Mouse (Mus musculus) neural tube, embryonic 11.5 days (tissue): Measurements from ENCODE around the gene Fgd2. TPM values are rescaled to one million over a fixed set of nuclear protein-coding genes. Genes with fewer than 3 reads are reported as not detected.

Experiments used
- ATAC-seq: fragments of 200-750 bp; cut with Nextera tagmentation; 2 replicates; pipeline ENCODE4 v1.8.0; 2017; ENCODE audit warnings: moderate number of reproducible peaks, mild to moderate bottlenecking, moderate TSS enrichment, moderate library complexity; ENCODE audit not compliant: insufficient read depth, low FRiP score, low TSS enrichment
- DNase-seq: peaks from one replicate; pipeline ENCODE4 v3.0.0-alpha.2; 2015; ENCODE audit warnings: low spot score
- H3K27ac ChIP-seq: fragments of 300-500 bp; sonication (generic); 2 replicates; pipeline ENCODE4 v1.5.1; 2014; ENCODE audit warnings: low read depth, mild to moderate bottlenecking, low read length
- H3K27me3 ChIP-seq: fragments of 300-500 bp; sonication (generic); 2 replicates; pipeline ENCODE4 v1.6.1; 2014; ENCODE audit warnings: mild to moderate bottlenecking, low read length, mixed read lengths; ENCODE audit not compliant: control insufficient read depth, insufficient read depth
- H3K36me3 ChIP-seq: fragments of 300-500 bp; sonication (generic); 2 replicates; pipeline ENCODE4 v1.6.1; 2014; ENCODE audit warnings: mild to moderate bottlenecking, low read length, moderate library complexity, mixed read lengths; ENCODE audit not compliant: control insufficient read depth, insufficient read depth
- H3K4me1 ChIP-seq: fragments of 300-500 bp; sonication (generic); 2 replicates; pipeline ENCODE4 v1.6.1; 2014; ENCODE audit warnings: low read length, mixed read lengths; ENCODE audit not compliant: control insufficient read depth, insufficient read depth
- H3K4me2 ChIP-seq: fragments of 300-500 bp; sonication (generic); 2 replicates; pipeline ENCODE4 v1.6.1; 2014; ENCODE audit warnings: low read depth, mild to moderate bottlenecking, moderate library complexity
- H3K4me3 ChIP-seq: fragments of 300-500 bp; sonication (generic); 2 replicates; pipeline ENCODE4 v1.5.1; 2014; ENCODE audit warnings: low read depth, low read length
- H3K9ac ChIP-seq: fragments of 300-500 bp; sonication (generic); 2 replicates; pipeline ENCODE4 v1.6.1; 2014; ENCODE audit warnings: mild to moderate bottlenecking, low read length
- H3K9me3 ChIP-seq: fragments of 300-500 bp; sonication (generic); 2 replicates; pipeline ENCODE4 v1.6.1; 2016; ENCODE audit warnings: low read length; ENCODE audit not compliant: control insufficient read depth
- WGBS: fragments of 180-500 bp; shearing (Covaris S2); extraction: QIAGEN DNeasy Blood & Tissue Kit; methylation state at CpG from one replicate; pipeline ENCODE4 v1.1.7; 2014; 5-methylcytosine and 5-hydroxymethylcytosine counted together
- polyA plus RNA-seq: library from polyadenylated mRNA; unstranded; fragments of >200 nt; fragmentation: Nextera tagmentation; extraction: Ambion mirVana; gene quantifications from 2 replicates; pipeline ENCODE4 v1.2.1, GENCODE M21; 2014

Gene Fgd2
- polyA plus RNA-seq, 1 experiment from 2014 or later = 2.8 TPM

GRCm38 (mm10) chr17:29419976-29420739, 59.4 kb downstream of the Fgd2 start:
- no peaks in the 10 kb centered on the region for H3K36me3 ChIP-seq
- no peak overlapping the region for H3K9ac ChIP-seq
- 82% methylated on average over 12 of the region's 12 CpGs for WGBS
- H3K4me3 ChIP-seq = no peak overlapping the region
- no peak for DNase-seq
- no peaks in the 10 kb centered on the region for H3K9me3 ChIP-seq
- ATAC-seq = no peak
- no peak overlapping the region for H3K27ac ChIP-seq
- H3K4me2 ChIP-seq = no peak overlapping the region
- no peaks in the 10 kb centered on the region for H3K27me3 ChIP-seq
- peaks cover 4% of the 10 kb centered on the region; the same call in 1 of the 2 replicates for H3K4me1 ChIP-seq

GRCm38 (mm10) chr17:29421319-29421718, 60.6 kb downstream of the Fgd2 start:
- ATAC-seq = no peak
- Histone ChIP-seq H3K4me2 (no peak overlapping the region), H3K27ac (no peak overlapping the region), H3K4me1 (peaks cover under 1% of the 10 kb centered on the region; the same call in 1 of the 2 replicates), H3K4me3 (no peak overlapping the region), H3K27me3 (no peaks in the 10 kb centered on the region), H3K9me3 (no peaks in the 10 kb centered on the region), H3K9ac (no peak overlapping the region), H3K36me3 (no peaks in the 10 kb centered on the region)
- 83% methylated on average over 3 of the region's 3 CpGs for WGBS
- no peak for DNase-seq

GRCm38 (mm10) chr17:29422337-29422736, 61.6 kb downstream of the Fgd2 start:
- Histone ChIP-seq H3K27ac (no peak overlapping the region), H3K4me1 (no peaks in the 10 kb centered on the region), H3K4me2 (no peak overlapping the region), H3K36me3 (no peaks in the 10 kb centered on the region), H3K27me3 (no peaks in the 10 kb centered on the region), H3K4me3 (no peak overlapping the region), H3K9me3 (no peaks in the 10 kb centered on the region), H3K9ac (no peak overlapping the region)
- no peak for ATAC-seq
- no peak for DNase-seq
- WGBS = 92% methylated on average over 6 of the region's 6 CpGs

- ATAC-seq (no peak), DNase-seq (no peak)
- H3K27ac ChIP-seq = no peak overlapping the region
- no peak overlapping the region for H3K4me2 ChIP-seq
- 84% methylated on average over 8 of the region's 8 CpGs for WGBS
- no peak overlapping the region for H3K4me3 ChIP-seq
- H3K9ac ChIP-seq = no peak overlapping the region
- H3K27me3 ChIP-seq = no peaks in the 10 kb centered on the region
- H3K4me1 ChIP-seq = no peaks in the 10 kb centered on the region
- H3K36me3 ChIP-seq = no peaks in the 10 kb centered on the region
- H3K9me3 ChIP-seq = no peaks in the 10 kb centered on the region
These were observed 62.3 kb downstream of the Fgd2 start for GRCm38 (mm10) chr17:29422912-29423504.

GRCm38 (mm10) chr17:29423991-29424390, 63.3 kb downstream of the Fgd2 start:
- Histone ChIP-seq H3K9me3 (no peaks in the 10 kb centered on the region), H3K4me3 (no peak overlapping the region), H3K4me2 (no peak overlapping the region), H3K27ac (no peak overlapping the region), H3K4me1 (no peaks in the 10 kb centered on the region), H3K9ac (no peak overlapping the region), H3K36me3 (no peaks in the 10 kb centered on the region), H3K27me3 (no peaks in the 10 kb centered on the region)
- no peak for ATAC-seq
- WGBS = 91% methylated on average over 2 of the region's 2 CpGs
- no peak for DNase-seq

GRCm38 (mm10) chr17:29425345-29425744, 64.6 kb downstream of the Fgd2 start:
- WGBS = 71% methylated on average over 9 of the region's 9 CpGs
- H3K4me3 ChIP-seq = no peak overlapping the region
- ATAC-seq (no peak), DNase-seq (no peak)
- H3K27ac ChIP-seq = no peak overlapping the region
- no peak overlapping the region for H3K9ac ChIP-seq
- no peaks in the 10 kb centered on the region for H3K4me1 ChIP-seq
- H3K27me3 ChIP-seq = no peaks in the 10 kb centered on the region
- H3K36me3 ChIP-seq = no peaks in the 10 kb centered on the region
- H3K9me3 ChIP-seq = no peaks in the 10 kb centered on the region
- no peak overlapping the region for H3K4me2 ChIP-seq

- H3K4me3 ChIP-seq = no peak overlapping the region
- H3K27me3 ChIP-seq = no peaks in the 10 kb centered on the region
- no peaks in the 10 kb centered on the region for H3K4me1 ChIP-seq
- DNase-seq (no peak), ATAC-seq (no peak)
- H3K27ac ChIP-seq = no peak overlapping the region
- 39% methylated on average over 8 of the region's 8 CpGs for WGBS
- H3K4me2 ChIP-seq = no peak overlapping the region
- no peaks in the 10 kb centered on the region for H3K36me3 ChIP-seq
- no peaks in the 10 kb centered on the region for H3K9me3 ChIP-seq
- H3K9ac ChIP-seq = no peak overlapping the region
These were observed 67.5 kb downstream of the Fgd2 start for GRCm38 (mm10) chr17:29428213-29428612.

- ATAC-seq (no peak), DNase-seq (no peak)
- H3K9ac ChIP-seq = no peak overlapping the region
- H3K9me3 ChIP-seq = no peaks in the 10 kb centered on the region
- no peaks in the 10 kb centered on the region for H3K36me3 ChIP-seq
- 46% methylated on average over 2 of the region's 2 CpGs for WGBS
- H3K4me2 ChIP-seq = no peak overlapping the region
- no peak overlapping the region for H3K27ac ChIP-seq
- no peaks in the 10 kb centered on the region for H3K4me1 ChIP-seq
- no peak overlapping the region for H3K4me3 ChIP-seq
- no peaks in the 10 kb centered on the region for H3K27me3 ChIP-seq
These were observed 68.1 kb downstream of the Fgd2 start for GRCm38 (mm10) chr17:29428826-29429225.
